Comparison of ENCODE assay signal across 12 mouse cellular contexts in genomic region chr2:165969391-165969790, GRCm38 (mm10). TPM values are rescaled to one million over a fixed set of nuclear protein-coding genes. Genes with fewer than 3 reads are reported as not detected.
DNase-seq lines count a peak whose midpoint lies in the region; ATAC-seq and TF ChIP-seq lines count a peak whose summit lies in the region.
"Had no signal": no experiment of that assay in that cellular context is flagged by ENCODE, and none has a peak within 500 bp of the region (broad histone marks: within the 10 kb centered on the region; RNA-seq: fewer than 3 reads in every experiment).

No protein-coding gene starts in this region.

- DNase-seq in heart, postnatal 4 days = no peak
- DNase-seq in left cerebral cortex, adult 18-20 months (ENCODE audit: low spot score in 2 of 2) = no peak
- DNase-seq in thymus, adult 2 months = no peak
- no peak for DNase-seq in right cerebral cortex, postnatal 14 days
- DNase-seq: cerebellum, adult 9-11 months; layer of hippocampus, adult 9-11 months; right cerebral cortex, adult 18-20 months had no signal

- H3K27me3 ChIP-seq in heart, embryonic 14.5 days (ENCODE audit: control insufficient read depth, insufficient read depth, low read length) = no peaks in the 10 kb centered on the region
- no peaks in the 10 kb centered on the region for H3K27me3 ChIP-seq in E14TG2a.4 (ENCODE audit: insufficient read depth, low read length)
- no peaks in the 10 kb centered on the region for H3K27me3 ChIP-seq in liver, embryonic 15.5 days
- H3K27me3 ChIP-seq in thymus, adult 2 months (ENCODE audit: control insufficient read depth, insufficient read depth, low read length) = no peaks in the 10 kb centered on the region
- H3K27me3 ChIP-seq: limb, embryonic 15.5 days had no signal

- H3K27ac ChIP-seq in heart, embryonic 14.5 days (replicated peaks in 1 of 2; ENCODE audit: control insufficient read depth in 1 of 2, insufficient read depth in 1 of 2, low read depth in 2 of 2, low read length in 2 of 2) = no peak overlapping the region
- H3K27ac ChIP-seq in brown adipose tissue, adult 24 weeks (replicated peaks; ENCODE audit: low read depth, low read length) = peak overlapping the region; percentile 78
- H3K27ac ChIP-seq in liver, embryonic 15.5 days (replicated peaks) = peak overlapping the region; percentile 4; the same call in 1 of the 2 replicates
- H3K27ac ChIP-seq in thymus, adult 2 months (ENCODE audit: control insufficient read depth, insufficient read depth, low read length) = no peak overlapping the region
- H3K27ac ChIP-seq: limb, embryonic 15.5 days had no signal

- no peaks in the 10 kb centered on the region for H3K36me3 ChIP-seq in heart, embryonic 14.5 days (ENCODE audit: control insufficient read depth, insufficient read depth, low read length)
- no peaks in the 10 kb centered on the region for H3K36me3 ChIP-seq in E14TG2a.4 (ENCODE audit: insufficient read depth, low read length)
- H3K36me3 ChIP-seq in liver, embryonic 15.5 days (replicated peaks) = no peaks in the 10 kb centered on the region
- H3K36me3 ChIP-seq in thymus, adult 2 months (ENCODE audit: control insufficient read depth, insufficient read depth, low read length) = no peaks in the 10 kb centered on the region
- H3K36me3 ChIP-seq: limb, embryonic 15.5 days had no signal

- peaks cover 18 to 25% of the 10 kb centered on the region in 2 experiments for H3K4me1 ChIP-seq in heart, embryonic 14.5 days (ENCODE audit: control insufficient read depth in 2 of 2, insufficient read depth in 2 of 2, low read length in 2 of 2)
- peaks cover 84% of the 10 kb centered on the region for H3K4me1 ChIP-seq in E14TG2a.4 (replicated peaks; ENCODE audit: low read depth, low read length)
- H3K4me1 ChIP-seq in brown adipose tissue, adult 24 weeks (ENCODE audit: control insufficient read depth, insufficient read depth, insufficient read length, low read length) = peaks cover 17% of the 10 kb centered on the region
- H3K4me1 ChIP-seq in liver, embryonic 15.5 days (replicated peaks) = peaks cover 39% of the 10 kb centered on the region
- H3K4me1 ChIP-seq in thymus, adult 2 months (replicated peaks; ENCODE audit: control insufficient read depth, insufficient read depth, low read length) = peaks cover 4% of the 10 kb centered on the region; the same call in 1 of the 2 replicates
- H3K4me1 ChIP-seq: limb, embryonic 15.5 days had no signal

- no peak overlapping the region for H3K4me3 ChIP-seq in heart, embryonic 14.5 days (ENCODE audit: control insufficient read depth in 1 of 2, insufficient read depth in 1 of 2, low read depth in 1 of 2, low read length in 2 of 2)
- H3K4me3 ChIP-seq in E14TG2a.4 (replicated peaks; ENCODE audit: low read length) = peak overlapping the region; percentile 62
- no peak overlapping the region for H3K4me3 ChIP-seq in brown adipose tissue, adult 24 weeks (ENCODE audit: insufficient read depth, low read depth, low read length)
- peak overlapping the region; percentile 32; the same call in 1 of the 2 replicates for H3K4me3 ChIP-seq in liver, embryonic 15.5 days (replicated peaks)
- H3K4me3 ChIP-seq in thymus, adult 2 months (ENCODE audit: control insufficient read depth, insufficient read depth, low read length) = no peak overlapping the region
- H3K4me3 ChIP-seq: limb, embryonic 15.5 days had no signal

- no peak for TF ChIP-seq POLR2A in thymus, adult 2 months (IDR thresholded peaks at IDR 0.05; ENCODE audit: control insufficient read depth, extremely low read depth, insufficient read depth, low read length, poor library complexity)

- H3K4me2 ChIP-seq in heart, embryonic 14.5 days (ENCODE audit: low read length) = peak overlapping the region; percentile 11; the same call in 1 of the 2 replicates
- peak overlapping the region; percentile 57 for H3K4me2 ChIP-seq in liver, embryonic 15.5 days
- H3K4me2 ChIP-seq: limb, embryonic 15.5 days had no signal

- 25% methylated on average over 8 of the region's 8 CpGs for WGBS in heart, embryonic 14.5 days
- WGBS in liver, embryonic 15.5 days (ENCODE audit: insufficient replicate concordance) = 18% methylated on average over 8 of the region's 8 CpGs
- 89% methylated on average over 8 of the region's 8 CpGs for WGBS in thymus, adult 2 months

- no peaks in the 10 kb centered on the region for H3K9me3 ChIP-seq in heart, embryonic 14.5 days (ENCODE audit: control insufficient read depth, low read length)
- H3K9me3 ChIP-seq in E14TG2a.4 (ENCODE audit: low read length) = no peaks in the 10 kb centered on the region
- no peaks in the 10 kb centered on the region for H3K9me3 ChIP-seq in liver, embryonic 15.5 days (replicated peaks)
- H3K9me3 ChIP-seq: limb, embryonic 15.5 days had no signal

- H3K9ac ChIP-seq in heart, embryonic 14.5 days (ENCODE audit: low read length) = no peak overlapping the region
- no peak overlapping the region for H3K9ac ChIP-seq in liver, embryonic 15.5 days
- H3K9ac ChIP-seq: limb, embryonic 15.5 days had no signal

- ATAC-seq in heart, embryonic 14.5 days (ENCODE audit: insufficient number of reproducible peaks, insufficient read depth, low FRiP score, low read depth) = no peak
- ATAC-seq in liver, embryonic 15.5 days (ENCODE audit: insufficient read depth) = 0 out of 2 replicates have a peak, but pooled peaks have one; percentile 26

- TF ChIP-seq CTCF in E14TG2a.4 (conservative IDR thresholded peaks at IDR 0.05; ENCODE audit: low read length) = no peak
- TF ChIP-seq CTCF in thymus, adult 2 months (IDR thresholded peaks at IDR 0.05; ENCODE audit: borderline replicate concordance, control insufficient read depth, extremely low read depth, insufficient read depth, low read length, poor library complexity) = no peak

RNA-seq across cellular contexts. Expression of gene Ncoa3, which starts 23.0 kb away (rescaled TPM):
- polyA plus RNA-seq in heart, embryonic 14.5 days (2014; fragmentation: Nextera tagmentation; extraction: Ambion mirVana) = 12.5 and 13.1 TPM in 2 replicates
- total RNA-seq in heart, postnatal 4 days (2021) = 10 to 100 TPM; 21.2 to 23.2 TPM
- polyA plus RNA-seq in brown adipose tissue, adult 24 weeks (2012; ENCODE audit: insufficient read depth, insufficient read length, missing spikeins) = 7.8 and 10.1 TPM in 2 replicates
- 3.5 and 3.7 TPM in 2 replicates for polyA plus RNA-seq in liver, embryonic 15.5 days (2015; fragmentation: Nextera tagmentation; extraction: Ambion mirVana)
- total RNA-seq in left cerebral cortex, adult 18-20 months (2021) = 10 to 100 TPM; 35.8 to 38.7 TPM
- polyA plus RNA-seq in thymus, adult 2 months (2012; rRNA removed) = 70.0 and 73.4 TPM in 2 replicates

Comparison
In these comparisons a context has a peak if more than half of its experiments do, and no peak if none do; other contexts are left out.
1. H3K27ac ChIP-seq: peak in brown adipose tissue, adult 24 weeks (single experiment) and liver, embryonic 15.5 days (single experiment); none in heart, embryonic 14.5 days (0 of 2) and thymus, adult 2 months (single experiment).
2. H3K4me3 ChIP-seq: peak in E14TG2a.4 (single experiment) and liver, embryonic 15.5 days (single experiment); none in heart, embryonic 14.5 days (0 of 2), brown adipose tissue, adult 24 weeks (single experiment) and thymus, adult 2 months (single experiment).